Mouse (Mus musculus): Measurements from ENCODE around the gene Hacd2.

Gene Hacd2

DNA sequence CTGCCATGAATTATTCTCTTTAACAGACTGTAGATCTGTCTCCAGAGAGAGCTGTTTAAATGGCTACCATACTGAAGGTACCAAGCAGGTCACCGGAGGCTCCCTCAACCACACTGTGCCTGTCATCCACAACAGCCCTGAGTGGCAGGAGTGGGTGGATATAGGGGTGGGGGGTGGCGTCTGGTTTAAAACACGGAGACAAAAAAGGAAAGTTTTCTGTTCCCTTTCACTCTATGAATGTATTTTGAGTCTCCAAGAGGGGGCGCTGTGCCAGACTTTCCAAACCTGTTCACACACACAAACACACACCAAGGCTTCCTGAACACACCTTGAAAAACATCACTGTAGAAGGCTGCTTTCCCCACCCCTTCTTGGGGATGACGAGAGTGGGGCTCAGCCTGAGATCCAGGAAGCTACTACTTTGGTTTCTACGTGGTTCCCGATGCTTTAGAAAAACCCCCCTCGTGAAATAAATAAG lies 89.0 kb downstream of the Hacd2 start:
- DNase-seq (ENCODE audit: extremely low read depth, low read depth, low spot score) = no peak

- DNase-seq (ENCODE audit: extremely low read depth, low read depth, low spot score) = no peak
Observed at GRCm38 (mm10) chr16:35113496-35113895, 91.3 kb downstream of the Hacd2 start.

DNA sequence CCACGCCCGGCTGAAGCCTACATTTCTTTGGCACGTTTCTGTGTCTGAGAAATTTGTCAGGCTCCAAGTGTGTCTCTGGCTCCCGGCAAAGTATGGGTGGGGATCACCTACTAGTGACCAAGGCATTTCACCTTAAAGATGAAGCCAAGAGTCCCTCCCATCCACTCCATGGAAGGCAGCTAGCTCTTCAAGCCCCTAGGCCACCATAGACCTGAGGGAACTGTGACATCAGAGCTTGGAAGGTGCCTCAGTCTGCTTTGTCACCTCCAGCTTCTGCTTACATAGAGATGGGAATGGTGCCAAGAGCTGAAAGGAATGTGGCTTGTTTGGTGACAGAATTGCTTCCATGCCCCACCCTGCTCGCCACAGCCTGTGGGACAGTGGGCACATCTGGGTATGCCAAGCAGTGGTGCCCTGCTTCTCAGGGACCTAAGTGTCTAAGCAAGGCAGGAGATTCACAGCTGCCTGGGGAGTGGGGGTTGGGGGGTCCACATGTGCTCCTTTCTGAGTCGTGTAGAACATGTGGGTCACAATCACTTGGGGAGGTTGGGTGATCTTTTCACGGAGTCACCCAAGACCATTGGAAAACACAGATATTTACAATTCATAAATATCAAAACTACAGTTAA lies 94.2 kb downstream of the Hacd2 start:
- DNase-seq (ENCODE audit: extremely low read depth, low read depth, low spot score) = no peak

GRCm38 (mm10) chr16:35117436-35117835 lies 95.2 kb downstream of the Hacd2 start:
- DNase-seq (ENCODE audit: extremely low read depth, low read depth, low spot score) = no peak

- DNase-seq (ENCODE audit: extremely low read depth, low read depth, low spot score) = no peak
Observed at GRCm38 (mm10) chr16:35120603-35121002, 98.4 kb downstream of the Hacd2 start.

GRCm38 (mm10) chr16:35127270-35127669 lies 105.0 kb downstream of the Hacd2 start:
- no peak for DNase-seq (ENCODE audit: extremely low read depth, low read depth, low spot score)

DNA sequence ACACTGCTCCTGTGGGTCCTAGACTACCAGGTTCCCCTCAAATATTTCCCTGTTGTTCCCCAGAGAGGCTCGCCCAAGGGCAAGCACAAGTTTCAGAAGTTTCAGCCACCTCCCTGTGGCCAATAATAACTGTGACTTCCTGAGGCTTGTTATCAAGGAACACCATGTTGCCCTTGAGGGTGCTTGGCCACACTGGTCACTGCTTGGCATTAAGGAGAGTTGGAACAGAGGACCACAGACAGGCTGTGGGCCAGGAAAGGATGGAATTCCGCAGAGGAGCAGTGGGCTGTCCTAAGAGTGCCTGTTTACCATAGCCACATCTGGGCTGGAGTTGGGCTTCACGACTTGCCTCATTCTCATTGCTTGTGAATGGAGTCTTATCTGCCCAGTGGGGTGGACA lies 107.9 kb downstream of the Hacd2 start:
- DNase-seq (ENCODE audit: extremely low read depth, low read depth, low spot score) = no peak

DNA sequence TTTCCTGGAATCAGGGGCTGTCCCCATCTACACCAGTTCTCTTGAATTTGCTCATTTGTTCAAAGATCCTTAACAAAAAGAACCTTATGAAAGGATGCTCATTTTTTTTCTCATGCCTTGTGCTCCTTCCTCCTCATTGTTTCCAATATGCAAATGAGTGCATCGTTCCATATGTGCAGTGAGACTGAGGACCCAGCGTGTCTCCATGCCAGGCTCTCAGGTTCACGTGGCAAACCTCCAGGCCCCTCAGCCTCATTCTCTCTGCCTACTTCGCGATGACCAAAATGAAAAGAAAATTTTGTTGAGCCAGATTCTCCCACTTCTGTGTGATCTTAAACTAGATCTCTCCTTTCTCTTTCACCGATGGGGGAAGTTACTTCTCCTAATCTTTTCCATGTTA lies 117.2 kb downstream of the Hacd2 start:
- no peak for DNase-seq (ENCODE audit: extremely low read depth, low read depth, low spot score)

- DNase-seq (ENCODE audit: extremely low read depth, low read depth, low spot score) = no peak
Observed at GRCm38 (mm10) chr16:35139873-35140619, 117.8 kb downstream of the Hacd2 start.

- no peak for DNase-seq (ENCODE audit: extremely low read depth, low read depth, low spot score)
Observed at GRCm38 (mm10) chr16:35140620-35140975, 118.4 kb downstream of the Hacd2 start.

- no peak for DNase-seq (ENCODE audit: extremely low read depth, low read depth, low spot score)
Observed at GRCm38 (mm10) chr16:35141839-35142238, 119.6 kb downstream of the Hacd2 start.

DNA sequence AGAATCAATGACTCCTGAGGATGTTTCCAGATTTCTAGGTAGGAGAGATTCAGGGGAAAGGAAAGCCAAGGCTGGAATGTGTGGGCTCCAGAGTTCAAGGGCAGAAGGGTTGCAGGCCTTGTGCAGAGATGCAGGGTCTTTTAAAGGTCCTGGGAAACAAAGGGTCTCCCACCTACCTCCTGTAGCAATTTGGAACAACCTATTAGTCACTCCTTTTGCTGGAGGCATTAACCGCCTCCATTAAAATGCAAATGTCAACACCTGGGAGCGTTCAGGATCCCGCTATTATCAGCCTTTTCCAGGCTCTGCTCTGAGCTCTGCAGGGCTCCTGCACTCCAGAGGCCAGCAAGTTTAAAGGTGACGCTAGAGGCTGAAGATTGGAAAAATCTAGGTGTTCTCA lies 123.9 kb downstream of the Hacd2 start:
- no peak for DNase-seq (ENCODE audit: extremely low read depth, low read depth, low spot score)

DNA sequence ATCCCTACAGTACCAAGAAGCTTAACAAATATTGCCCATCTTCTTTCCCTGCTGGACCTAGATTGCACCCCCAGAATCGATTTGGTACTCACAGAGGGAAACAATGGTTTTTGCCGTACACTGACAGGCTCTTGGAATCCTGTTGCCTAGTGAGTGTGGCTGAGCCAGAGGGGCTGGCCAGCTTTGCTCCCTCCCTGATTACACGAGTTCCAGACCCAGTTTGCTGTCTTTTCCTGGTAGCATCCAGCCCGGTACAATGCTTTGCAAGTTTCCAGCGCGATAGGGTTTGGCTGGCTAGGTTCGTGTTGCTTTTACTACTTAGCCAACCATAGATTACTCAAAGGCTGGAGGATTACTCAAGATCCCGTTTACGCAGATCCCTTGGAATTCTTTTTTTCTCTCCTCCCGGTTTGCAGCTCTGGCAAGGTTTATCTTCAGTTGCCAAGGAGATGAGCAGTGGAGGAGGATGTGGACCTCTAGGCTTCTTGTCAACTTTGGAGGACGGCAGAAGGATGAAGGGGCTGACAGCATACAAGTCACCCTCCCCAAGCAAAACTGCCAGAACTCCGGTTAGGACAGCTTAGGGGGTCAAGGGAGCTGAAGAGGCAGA lies 131.0 kb downstream of the Hacd2 start:
- peak; percentile 2 for DNase-seq (ENCODE audit: extremely low read depth, low read depth, low spot score)

DNA sequence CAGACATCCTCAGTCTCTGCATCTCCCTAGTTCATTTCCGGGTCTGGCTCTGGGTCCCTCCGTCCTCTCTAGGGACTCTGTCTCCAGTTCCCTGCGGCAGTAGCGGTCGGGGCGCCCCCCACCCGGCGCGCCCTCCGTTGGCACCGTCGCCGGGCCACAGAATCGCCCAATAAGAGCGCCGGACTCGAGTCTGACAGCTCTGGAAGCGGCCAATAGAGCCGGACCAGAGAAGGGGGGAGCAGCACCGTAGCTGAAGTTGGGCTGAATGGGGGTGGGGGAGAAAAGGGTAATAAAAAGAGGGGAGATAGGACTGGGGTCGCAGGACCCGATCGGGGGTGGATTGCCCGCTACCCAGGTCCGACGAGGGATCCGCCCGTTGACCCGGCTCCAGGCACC lies 132.0 kb downstream of the Hacd2 start:
- no peak for DNase-seq (ENCODE audit: extremely low read depth, low read depth, low spot score)

DNA sequence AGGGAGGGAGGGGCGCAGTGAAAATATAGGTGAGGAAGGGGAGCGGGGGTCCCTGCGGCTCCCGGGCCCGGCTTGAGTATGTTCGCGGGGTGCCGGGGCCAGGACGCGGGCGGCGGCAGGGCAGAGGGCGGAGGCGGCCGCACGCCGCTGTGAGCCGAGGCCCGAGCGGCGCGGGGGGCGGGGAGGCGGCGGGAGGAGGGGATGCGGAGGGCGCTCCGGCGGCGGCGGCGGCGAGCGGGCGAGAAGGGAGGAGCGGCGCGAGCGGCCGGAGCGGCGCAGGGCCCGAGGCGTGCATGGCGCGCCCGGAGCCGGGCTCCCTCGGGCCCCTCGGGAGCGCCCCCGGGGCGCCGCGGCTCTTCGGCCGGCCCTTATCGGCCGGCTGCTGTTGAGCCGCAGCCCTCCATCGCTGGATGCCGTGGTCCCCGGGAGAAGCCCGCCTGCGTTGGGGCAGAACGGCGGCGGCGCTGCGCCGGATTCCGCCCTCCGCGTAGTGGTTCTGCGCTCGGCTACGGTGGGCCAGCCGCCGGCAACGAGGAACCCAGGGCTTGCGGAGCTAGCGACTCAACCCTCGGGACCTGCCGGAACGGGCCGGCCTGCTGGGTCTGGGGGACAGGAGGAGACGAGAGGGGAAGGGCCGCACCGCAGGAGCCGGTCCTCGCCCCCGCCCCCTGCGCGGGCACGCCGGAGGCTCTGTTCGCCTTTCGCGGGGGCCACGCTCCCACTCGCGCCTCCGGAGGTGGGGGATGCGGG lies 132.6 kb downstream of the Hacd2 start, which contains the start of gene Adcy5:
Gene Adcy5 (plus strand): TSS at position 237 of the 750 bp plus-strand sequence.
- no peak for DNase-seq (ENCODE audit: extremely low read depth, low read depth, low spot score)

- DNase-seq (ENCODE audit: extremely low read depth, low read depth, low spot score) = no peak
Observed at GRCm38 (mm10) chr16:35155391-35156305, 133.4 kb downstream of the Hacd2 start.

GRCm38 (mm10) chr16:35156306-35156695 lies 134.1 kb downstream of the Hacd2 start:
- DNase-seq (ENCODE audit: extremely low read depth, low read depth, low spot score) = no peak

GRCm38 (mm10) chr16:35156832-35157231 lies 134.6 kb downstream of the Hacd2 start:
- DNase-seq (ENCODE audit: extremely low read depth, low read depth, low spot score) = no peak

Data from fat pad, adult 2 months (tissue).